Mouse (Mus musculus) olfactory bulb, adult 2 months (tissue): Measurements from ENCODE around the gene Cop1.

Experiments used
- CTCF ChIP-seq: fragments of 200-500 bp; IDR thresholded peaks from 2 replicates; pipeline ENCODE4 v1.5.1; 2012; ENCODE audit warnings: low read depth, mild to moderate bottlenecking, low read length, moderate library complexity; ENCODE audit not compliant: insufficient read depth
- POLR2A ChIP-seq: fragments of 200-500 bp; IDR thresholded peaks from 2 replicates; pipeline ENCODE4 v1.6.1; 2012; ENCODE audit warnings: mild to moderate bottlenecking, low read depth, low read length, moderate library complexity; ENCODE audit not compliant: insufficient read depth

DNA sequence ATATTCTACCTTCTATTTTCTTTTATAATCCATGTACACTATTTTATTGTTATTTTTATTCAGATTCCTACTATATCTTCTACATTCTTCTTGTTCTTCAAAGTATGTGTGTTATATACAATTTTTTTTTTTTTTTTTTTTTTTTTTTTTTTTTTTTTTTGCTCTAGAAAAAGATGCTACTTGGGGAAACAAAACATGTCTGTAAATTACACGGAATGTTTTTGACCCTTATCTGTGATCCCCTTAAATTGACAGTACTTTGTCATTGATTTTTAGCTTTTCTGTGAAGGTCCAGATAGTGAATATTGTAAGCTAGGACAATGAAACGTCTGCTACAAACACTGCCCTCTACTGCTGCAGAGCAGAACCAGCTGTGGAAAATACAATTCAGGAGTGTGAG is 81.5 kb downstream of the Cop1 start:
- no peak for TF ChIP-seq POLR2A
- no peak for TF ChIP-seq CTCF
